Mouse (Mus musculus): ENCODE measurements around the gene Inpp4b. TPM values are rescaled to one million over a fixed set of nuclear protein-coding genes. Genes with fewer than 3 reads are reported as not detected.

Gene Inpp4b
- polyA plus RNA-seq, 1 experiment from 2014 or later: 6.0 TPM

DNA sequence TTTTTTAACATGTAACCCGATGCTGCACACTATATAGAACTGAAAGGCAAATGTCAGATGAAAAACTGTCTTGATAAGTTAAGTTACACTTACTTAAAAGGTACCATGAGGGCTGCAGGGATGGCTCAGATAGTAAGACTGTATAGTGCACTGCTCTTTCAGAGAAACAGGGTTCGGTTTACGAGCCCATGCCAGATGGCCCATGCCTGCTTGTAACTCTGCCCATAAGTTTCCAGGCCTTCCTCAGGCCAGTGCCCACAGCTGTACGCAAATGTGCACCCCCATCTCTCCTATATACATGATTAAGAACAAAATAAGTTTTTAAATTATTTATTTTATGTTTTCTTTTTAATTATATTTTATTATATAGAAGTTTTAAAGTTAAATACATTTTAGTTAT lies 300.7 kb downstream of the Inpp4b start:
- H3K9ac ChIP-seq: no peak overlapping the region
- no peak overlapping the region for H3K4me3 ChIP-seq (replicated peaks)
- WGBS: 89% methylated on average over 4 of the region's 4 CpGs
- no peak for ATAC-seq (ENCODE audit: low FRiP score)
- H3K4me1 ChIP-seq: no peaks in the 10 kb centered on the region
- no peak overlapping the region for H3K4me2 ChIP-seq
- H3K27me3 ChIP-seq: no peaks in the 10 kb centered on the region
- H3K9me3 ChIP-seq: no peaks in the 10 kb centered on the region
- no peaks in the 10 kb centered on the region for H3K36me3 ChIP-seq (replicated peaks)
- no peak overlapping the region for H3K27ac ChIP-seq

GRCm38 (mm10) chr8:81692167-81692566 lies 349.8 kb downstream of the Inpp4b start:
- no peaks in the 10 kb centered on the region for H3K36me3 ChIP-seq (replicated peaks)
- ATAC-seq (ENCODE audit: low FRiP score): no peak
- H3K4me3 ChIP-seq (replicated peaks): no peak overlapping the region
- H3K27me3 ChIP-seq: no peaks in the 10 kb centered on the region
- no peak overlapping the region for H3K9ac ChIP-seq
- no peak overlapping the region for H3K4me2 ChIP-seq
- H3K4me1 ChIP-seq: no peaks in the 10 kb centered on the region
- no peak overlapping the region for H3K27ac ChIP-seq
- no peaks in the 10 kb centered on the region for H3K9me3 ChIP-seq

DNA sequence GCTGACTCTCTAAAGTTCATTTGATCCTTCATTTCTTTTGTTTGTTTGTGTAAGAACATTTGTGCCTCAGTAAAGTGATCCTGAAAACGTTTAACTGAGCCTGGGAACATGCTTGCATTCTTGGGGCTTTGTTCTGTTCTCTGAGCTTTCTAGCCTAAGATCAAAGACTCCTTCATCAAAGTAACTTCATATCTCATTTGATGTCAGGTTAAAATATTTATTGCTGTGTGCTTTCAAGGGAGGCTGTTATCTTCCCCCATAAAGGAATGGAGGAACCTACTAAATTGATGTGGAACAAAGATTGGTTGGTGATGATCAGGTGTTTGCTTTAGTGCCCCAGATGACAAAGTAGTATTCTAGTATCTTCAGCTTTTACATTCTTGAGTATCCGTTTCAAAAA lies 352.5 kb downstream of the Inpp4b start:
- H3K4me2 ChIP-seq: no peak overlapping the region
- H3K4me3 ChIP-seq (replicated peaks): no peak overlapping the region
- H3K4me1 ChIP-seq: no peaks in the 10 kb centered on the region
- no peak overlapping the region for H3K27ac ChIP-seq
- no peaks in the 10 kb centered on the region for H3K9me3 ChIP-seq
- no peak overlapping the region for H3K9ac ChIP-seq
- no peaks in the 10 kb centered on the region for H3K36me3 ChIP-seq (replicated peaks)
- no peak for ATAC-seq (ENCODE audit: low FRiP score)
- WGBS: 46% methylated on average over 2 of the region's 2 CpGs
- H3K27me3 ChIP-seq: no peaks in the 10 kb centered on the region

GRCm38 (mm10) chr8:81702038-81702437 lies 359.7 kb downstream of the Inpp4b start:
- H3K4me2 ChIP-seq: no peak overlapping the region
- WGBS: 84% methylated on average over 1 of the region's 1 CpGs
- ATAC-seq (ENCODE audit: low FRiP score): no peak
- H3K9ac ChIP-seq: no peak overlapping the region
- H3K4me3 ChIP-seq (replicated peaks): no peak overlapping the region
- no peaks in the 10 kb centered on the region for H3K27me3 ChIP-seq
- H3K27ac ChIP-seq: no peak overlapping the region
- H3K4me1 ChIP-seq: no peaks in the 10 kb centered on the region
- H3K9me3 ChIP-seq: no peaks in the 10 kb centered on the region
- no peaks in the 10 kb centered on the region for H3K36me3 ChIP-seq (replicated peaks)

DNA sequence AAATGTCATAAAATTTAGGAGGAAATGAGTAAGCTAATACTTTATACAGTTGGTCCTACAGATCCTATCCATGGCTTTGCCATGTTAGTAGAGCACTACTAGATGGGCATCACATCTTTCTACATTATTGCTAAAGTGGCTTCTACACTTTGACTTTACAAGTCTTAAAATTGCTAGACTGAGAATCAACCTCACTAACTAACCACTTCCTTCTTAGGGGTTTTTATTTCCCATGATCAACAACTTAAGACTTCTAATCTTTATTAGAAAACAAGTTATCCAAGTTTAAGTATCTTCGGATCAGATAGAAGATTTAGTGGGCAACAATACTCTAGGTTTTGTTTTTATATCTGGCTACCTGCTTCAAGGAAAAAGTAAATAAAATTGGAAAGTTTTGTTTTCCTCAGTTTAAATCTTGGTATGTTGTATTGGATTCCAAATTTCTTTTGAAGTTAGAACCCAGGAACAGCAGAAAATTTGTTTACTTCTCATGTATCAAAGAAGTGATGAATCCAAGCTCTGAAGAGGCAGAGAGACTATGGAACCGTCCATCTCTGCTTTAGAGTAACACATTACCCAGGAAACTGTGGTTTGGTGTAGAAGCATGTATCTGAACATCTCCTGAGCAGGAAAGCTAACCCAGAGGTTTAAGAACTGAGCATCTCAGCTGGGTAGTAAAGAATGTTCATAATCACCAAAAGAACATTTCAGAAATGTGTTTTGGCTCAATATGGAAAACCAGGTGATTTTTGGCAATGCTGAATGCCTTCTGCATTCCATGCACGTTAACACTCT lies 361.4 kb downstream of the Inpp4b start:
- Histone ChIP-seq H3K4me1 (no peaks in the 10 kb centered on the region), H3K4me3 (replicated peaks) (no peak overlapping the region), H3K4me2 (no peak overlapping the region), H3K9me3 (no peaks in the 10 kb centered on the region), H3K27me3 (no peaks in the 10 kb centered on the region), H3K36me3 (replicated peaks) (no peaks in the 10 kb centered on the region), H3K9ac (no peak overlapping the region), H3K27ac (no peak overlapping the region)
- no peak for ATAC-seq (ENCODE audit: low FRiP score)
- WGBS: 85% methylated on average over 3 of the region's 3 CpGs

DNA sequence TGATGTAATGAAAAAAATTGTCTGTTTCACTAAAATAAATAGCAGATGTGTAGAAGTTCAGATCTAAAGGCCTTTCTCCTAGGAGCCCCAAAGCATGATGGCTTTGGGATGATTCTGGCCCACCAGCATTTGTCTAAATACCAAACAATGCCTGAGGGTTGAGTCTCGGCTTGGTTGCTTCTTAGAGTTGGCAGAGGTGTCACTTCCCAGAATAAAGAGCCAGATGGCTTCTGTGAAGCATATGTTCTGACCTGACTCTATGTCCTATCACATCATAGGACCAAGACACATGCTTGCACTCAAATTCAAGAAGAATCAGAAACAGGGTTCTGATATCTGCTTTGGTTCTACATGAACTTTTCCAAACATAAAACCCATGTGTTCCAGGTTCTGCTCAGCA lies 365.1 kb downstream of the Inpp4b start:
- Histone ChIP-seq H3K9ac (no peak overlapping the region), H3K4me2 (no peak overlapping the region), H3K36me3 (replicated peaks) (no peaks in the 10 kb centered on the region), H3K9me3 (no peaks in the 10 kb centered on the region), H3K4me3 (replicated peaks) (no peak overlapping the region), H3K27me3 (no peaks in the 10 kb centered on the region), H3K4me1 (no peaks in the 10 kb centered on the region), H3K27ac (no peak overlapping the region)
- no peak for ATAC-seq (ENCODE audit: low FRiP score)
- 61% methylated on average over 1 of the region's 1 CpGs for WGBS

DNA sequence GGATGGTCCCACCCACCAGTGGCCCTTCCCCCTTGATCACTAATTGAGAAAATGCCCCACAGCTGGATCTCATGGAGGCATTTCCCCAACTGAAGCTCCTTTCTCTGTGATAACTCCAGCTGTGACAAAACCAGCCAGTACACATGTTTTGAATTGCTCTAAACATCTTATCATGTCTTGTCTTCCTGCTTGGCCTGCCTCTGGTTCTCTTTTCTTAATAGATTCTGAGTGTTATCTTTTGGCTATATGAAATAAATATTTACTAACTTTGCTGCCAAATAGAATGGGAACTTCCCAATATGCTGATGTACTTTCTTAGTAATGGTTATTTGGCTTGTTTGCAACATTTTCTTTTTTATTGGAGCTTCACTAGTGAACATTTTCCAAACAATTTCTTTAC lies 389.0 kb downstream of the Inpp4b start:
- Histone ChIP-seq H3K27me3 (no peaks in the 10 kb centered on the region), H3K4me2 (no peak overlapping the region), H3K36me3 (replicated peaks) (no peaks in the 10 kb centered on the region), H3K9me3 (no peaks in the 10 kb centered on the region), H3K9ac (no peak overlapping the region), H3K27ac (no peak overlapping the region), H3K4me3 (replicated peaks) (no peak overlapping the region), H3K4me1 (no peaks in the 10 kb centered on the region)
- no peak for ATAC-seq (ENCODE audit: low FRiP score)

DNA sequence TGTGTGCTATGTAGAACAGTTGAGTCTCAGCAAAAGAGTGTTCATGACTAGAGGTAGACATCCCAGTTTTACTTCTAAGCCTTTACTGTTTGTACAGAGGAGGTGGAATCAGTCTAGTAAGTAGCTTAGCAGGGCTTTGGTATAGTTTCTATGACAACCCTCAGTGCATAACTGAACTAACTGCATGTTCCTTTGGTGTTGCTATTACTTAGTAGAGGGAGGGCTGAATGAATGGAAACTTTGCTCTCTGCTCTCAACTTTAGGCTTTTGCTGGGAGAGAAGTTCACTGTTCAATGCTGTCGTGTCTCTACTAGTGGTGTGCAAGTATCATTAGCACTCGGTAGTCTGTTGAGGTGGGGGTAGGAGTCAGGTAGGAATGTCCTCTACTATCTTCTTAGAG lies 393.3 kb downstream of the Inpp4b start:
- WGBS: 89% methylated on average over 2 of the region's 2 CpGs
- no peaks in the 10 kb centered on the region for H3K4me1 ChIP-seq
- H3K4me3 ChIP-seq (replicated peaks): no peak overlapping the region
- no peaks in the 10 kb centered on the region for H3K36me3 ChIP-seq (replicated peaks)
- no peaks in the 10 kb centered on the region for H3K9me3 ChIP-seq
- ATAC-seq (ENCODE audit: low FRiP score): no peak
- no peak overlapping the region for H3K9ac ChIP-seq
- H3K27ac ChIP-seq: no peak overlapping the region
- H3K4me2 ChIP-seq: no peak overlapping the region
- H3K27me3 ChIP-seq: no peaks in the 10 kb centered on the region

DNA sequence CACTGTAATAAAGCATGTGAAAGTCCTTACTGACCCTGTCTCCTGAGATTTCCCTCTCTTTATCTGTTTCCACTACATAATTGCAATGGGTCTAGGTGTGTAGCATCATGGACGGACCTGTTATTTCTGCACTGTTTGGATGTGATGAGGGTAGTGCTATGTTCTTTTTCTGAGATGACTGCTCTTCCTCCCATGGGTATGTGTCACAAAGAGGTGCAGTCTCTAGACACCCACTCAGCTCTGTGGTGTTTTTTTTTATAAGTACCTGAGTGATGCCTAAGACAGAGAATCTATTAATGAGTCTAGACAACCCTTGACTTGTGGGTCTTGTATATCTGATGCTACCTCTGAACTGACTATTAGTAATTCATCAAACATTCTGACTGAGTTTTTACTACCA lies 393.7 kb downstream of the Inpp4b start:
- Histone ChIP-seq H3K9me3 (no peaks in the 10 kb centered on the region), H3K36me3 (replicated peaks) (no peaks in the 10 kb centered on the region), H3K4me2 (no peak overlapping the region), H3K9ac (no peak overlapping the region), H3K27me3 (no peaks in the 10 kb centered on the region), H3K27ac (no peak overlapping the region), H3K4me1 (no peaks in the 10 kb centered on the region), H3K4me3 (replicated peaks) (no peak overlapping the region)
- 95% methylated on average over 1 of the region's 1 CpGs for WGBS
- no peak for ATAC-seq (ENCODE audit: low FRiP score)

- Histone ChIP-seq H3K9ac (no peak overlapping the region), H3K27ac (no peak overlapping the region), H3K4me1 (no peaks in the 10 kb centered on the region), H3K9me3 (no peaks in the 10 kb centered on the region), H3K4me2 (no peak overlapping the region), H3K4me3 (replicated peaks) (no peak overlapping the region), H3K27me3 (no peaks in the 10 kb centered on the region), H3K36me3 (replicated peaks) (no peaks in the 10 kb centered on the region)
- 90% methylated on average over 7 of the region's 7 CpGs for WGBS
- no peak for ATAC-seq (ENCODE audit: low FRiP score)
These were observed 400.2 kb downstream of the Inpp4b start for GRCm38 (mm10) chr8:81742588-81742987.

DNA sequence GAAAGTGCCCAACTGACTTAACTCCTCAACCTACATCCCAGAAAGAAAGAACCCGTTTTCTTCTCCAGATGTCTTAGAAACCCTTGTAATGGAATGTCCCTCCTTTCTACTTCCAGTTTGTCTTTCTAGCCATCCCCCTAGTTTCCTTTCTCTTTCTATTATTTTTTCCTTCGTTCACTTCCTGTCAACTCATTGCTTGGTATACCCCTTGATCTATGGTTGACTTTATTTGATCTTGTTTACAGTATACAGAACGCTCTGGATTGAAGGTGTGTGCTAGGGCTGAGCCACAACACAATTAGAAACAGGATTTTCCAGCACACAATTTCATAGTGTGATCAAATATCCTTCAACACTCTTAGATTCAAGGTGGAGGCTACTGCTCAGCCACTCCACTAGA lies 400.7 kb downstream of the Inpp4b start:
- no peak overlapping the region for H3K9ac ChIP-seq
- ATAC-seq (ENCODE audit: low FRiP score): no peak
- no peaks in the 10 kb centered on the region for H3K4me1 ChIP-seq
- no peak overlapping the region for H3K4me3 ChIP-seq (replicated peaks)
- no peak overlapping the region for H3K27ac ChIP-seq
- no peak overlapping the region for H3K4me2 ChIP-seq
- no peaks in the 10 kb centered on the region for H3K27me3 ChIP-seq
- no peaks in the 10 kb centered on the region for H3K36me3 ChIP-seq (replicated peaks)
- H3K9me3 ChIP-seq: no peaks in the 10 kb centered on the region
- WGBS: 84% methylated on average over 3 of the region's 3 CpGs

DNA sequence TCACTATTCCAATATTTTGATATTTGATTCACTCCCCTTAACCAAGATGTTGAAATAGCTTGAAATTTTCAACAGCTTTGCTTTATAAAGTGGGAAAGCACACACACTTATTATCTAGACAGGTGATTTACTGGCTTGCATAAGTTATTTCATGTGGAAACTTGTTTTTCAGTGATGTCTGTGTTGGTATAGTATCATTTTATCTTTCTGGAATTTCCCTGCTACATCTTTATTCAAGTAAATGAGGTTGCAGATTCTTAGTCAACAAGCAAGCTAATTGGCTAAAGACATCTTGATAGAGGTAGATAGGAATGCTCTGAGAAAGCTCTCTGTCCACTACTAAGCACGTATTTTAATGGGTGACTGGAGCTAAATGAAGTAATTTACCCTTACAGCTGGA lies 403.1 kb downstream of the Inpp4b start:
- Histone ChIP-seq H3K4me3 (replicated peaks) (no peak overlapping the region), H3K4me2 (no peak overlapping the region), H3K27ac (no peak overlapping the region), H3K9me3 (no peaks in the 10 kb centered on the region), H3K9ac (no peak overlapping the region), H3K36me3 (replicated peaks) (no peaks in the 10 kb centered on the region), H3K4me1 (no peaks in the 10 kb centered on the region), H3K27me3 (no peaks in the 10 kb centered on the region)
- 37% methylated on average over 1 of the region's 1 CpGs for WGBS
- ATAC-seq (ENCODE audit: low FRiP score): no peak

DNA sequence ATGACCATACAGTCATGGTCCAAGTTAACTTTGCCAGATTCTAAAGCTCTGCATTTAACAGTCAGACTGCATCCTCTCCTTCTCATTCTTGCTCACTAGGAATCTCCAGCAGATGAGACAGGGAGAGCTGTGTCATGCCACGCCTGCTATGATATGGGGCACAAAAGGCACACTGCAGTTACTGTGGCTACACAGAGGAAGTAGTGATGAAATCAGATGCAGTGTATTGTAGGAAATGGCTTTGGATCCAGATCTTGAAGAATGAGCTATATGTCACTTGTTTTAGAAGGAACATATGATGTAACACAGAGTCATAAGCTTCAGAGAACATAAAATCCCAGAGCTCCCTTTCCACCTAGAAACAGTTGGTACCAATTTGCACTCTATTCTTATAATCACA lies 408.8 kb downstream of the Inpp4b start:
- ATAC-seq (ENCODE audit: low FRiP score): no peak
- WGBS: 85% methylated on average over 1 of the region's 1 CpGs
- H3K4me2 ChIP-seq: no peak overlapping the region

More for the DNA sequence above, 408.8 kb downstream of the Inpp4b start:
- no peak overlapping the region for H3K27ac ChIP-seq
- no peaks in the 10 kb centered on the region for H3K9me3 ChIP-seq
- H3K4me3 ChIP-seq (replicated peaks): no peak overlapping the region
- no peaks in the 10 kb centered on the region for H3K36me3 ChIP-seq (replicated peaks)
- no peaks in the 10 kb centered on the region for H3K27me3 ChIP-seq
- no peak overlapping the region for H3K9ac ChIP-seq
- no peaks in the 10 kb centered on the region for H3K4me1 ChIP-seq
